Mouse (Mus musculus) kidney, adult 2 months (tissue): Measurements from ENCODE around the gene Wfikkn1. TPM values are rescaled to one million over a fixed set of nuclear protein-coding genes. Genes with fewer than 3 reads are reported as not detected.

ENCODE experiments used
- DNase-seq: peaks from one replicate; pipeline ENCODE4 v3.0.0; 2021
- H3K27ac ChIP-seq: fragments of 200-500 bp; 2 replicates; pipeline ENCODE4 v1.5.1; 2012; ENCODE audit warnings: low read depth, low read length, control low read depth, inconsistent platforms; ENCODE audit not compliant: insufficient read depth
- H3K27me3 ChIP-seq: fragments of 200-500 bp; replicated peaks from 2 replicates; pipeline ENCODE4 v1.6.1; 2012; ENCODE audit warnings: mild to moderate bottlenecking, moderate library complexity, low read length, inconsistent platforms; ENCODE audit not compliant: control insufficient read depth, insufficient read depth
- H3K36me3 ChIP-seq: fragments of 200-500 bp; 2 replicates; pipeline ENCODE4 v1.6.1; 2012; ENCODE audit warnings: mild to moderate bottlenecking, moderate library complexity, low read length, inconsistent platforms; ENCODE audit not compliant: control insufficient read depth, insufficient read depth
- H3K4me1 ChIP-seq: fragments of 200-500 bp; 2 replicates; pipeline ENCODE4 v1.6.1; 2011; ENCODE audit warnings: low read length; ENCODE audit not compliant: control insufficient read depth, insufficient read depth
- H3K4me3 ChIP-seq: fragments of 200-500 bp; 2 replicates; pipeline ENCODE4 v1.5.1; 2011; ENCODE audit warnings: mild to moderate bottlenecking, low read depth, low read length, control low read depth; ENCODE audit not compliant: insufficient read depth
- CTCF ChIP-seq: fragments of 200-500 bp; conservative IDR thresholded peaks from 2 replicates; pipeline ENCODE4 v1.5.1; 2011; ENCODE audit warnings: low read depth, mild to moderate bottlenecking, control low read depth, low read length, moderate library complexity, mixed read lengths; ENCODE audit not compliant: insufficient read depth, insufficient read length
- POLR2A ChIP-seq: fragments of 200-500 bp; IDR thresholded peaks from one replicate; pipeline ENCODE4 v1.6.1; 2011; ENCODE audit warnings: low read depth, low read length, control low read depth
- WGBS: fragments of 180-500 bp; shearing (Covaris S2); methylation state at CpG from one replicate; pipeline ENCODE4 v1.1.7; 2018; 5-methylcytosine and 5-hydroxymethylcytosine counted together
- polyA plus RNA-seq: library from polyadenylated mRNA; depleted of rRNA; stranded (reverse); fragments of >200 nt; gene quantifications from 2 replicates; pipeline ENCODE4 v1.2.3, GENCODE M21; 2012

Gene Wfikkn1
- polyA plus RNA-seq, 1 experiment: 0.31 TPM

DNA sequence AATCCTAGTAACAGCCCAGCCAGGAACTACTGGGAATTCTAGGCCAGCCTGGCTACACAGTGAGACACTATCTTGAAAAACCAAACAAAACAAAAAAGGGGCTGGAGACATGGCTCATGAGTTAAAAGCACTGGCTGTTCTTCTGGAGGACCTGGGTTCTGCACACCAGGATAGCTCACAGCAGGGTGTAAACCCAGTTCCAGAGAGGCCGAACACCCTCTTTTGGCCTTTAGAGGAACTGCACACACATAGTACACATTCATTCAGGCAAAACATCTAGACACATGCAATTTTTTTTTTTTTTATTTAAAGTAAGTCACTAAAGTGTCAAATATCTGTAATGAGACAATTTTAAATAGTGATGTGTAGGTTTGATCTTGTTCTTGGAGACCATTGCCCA lies 19.5 kb upstream of the Wfikkn1 start:
- Histone ChIP-seq H3K27me3 (no peaks in the 10 kb centered on the region), H3K4me1 (no peaks in the 10 kb centered on the region; the same call in 1 of the 2 replicates), H3K27ac (no peak overlapping the region), H3K36me3 (no peaks in the 10 kb centered on the region), H3K4me3 (no peak overlapping the region)
- no peak for DNase-seq
- no peak for TF ChIP-seq CTCF
- WGBS: 100% methylated on average over 1 of the region's 1 CpGs

DNA sequence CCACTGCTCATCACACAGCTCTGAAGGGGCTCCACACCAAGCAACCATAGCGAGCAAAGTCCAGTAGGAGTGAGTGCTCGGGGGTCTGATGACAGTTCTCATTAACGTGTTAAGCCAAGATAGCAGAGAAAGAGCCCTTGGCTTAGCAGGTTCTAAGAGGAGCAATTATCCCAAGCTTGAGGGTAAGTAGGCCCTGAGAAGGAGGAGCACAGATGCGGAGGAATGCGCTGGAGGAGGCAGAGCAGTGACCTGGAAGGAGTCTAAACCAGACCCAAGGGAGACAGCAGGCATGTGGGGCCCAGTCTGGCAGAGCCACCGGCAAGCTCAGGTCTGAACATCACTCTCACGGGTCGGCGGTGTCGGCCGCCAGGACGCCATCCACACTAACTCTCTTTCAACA lies 15.2 kb upstream of the Wfikkn1 start:
- WGBS: 58% methylated on average over 12 of the region's 12 CpGs
- H3K4me1 ChIP-seq: no peaks in the 10 kb centered on the region; the same call in 1 of the 2 replicates
- DNase-seq: no peak
- H3K27ac ChIP-seq: no peak overlapping the region
- H3K36me3 ChIP-seq: no peaks in the 10 kb centered on the region
- no peak for TF ChIP-seq POLR2A
- no peak for TF ChIP-seq CTCF
- no peaks in the 10 kb centered on the region for H3K27me3 ChIP-seq
- H3K4me3 ChIP-seq: no peak overlapping the region

DNA sequence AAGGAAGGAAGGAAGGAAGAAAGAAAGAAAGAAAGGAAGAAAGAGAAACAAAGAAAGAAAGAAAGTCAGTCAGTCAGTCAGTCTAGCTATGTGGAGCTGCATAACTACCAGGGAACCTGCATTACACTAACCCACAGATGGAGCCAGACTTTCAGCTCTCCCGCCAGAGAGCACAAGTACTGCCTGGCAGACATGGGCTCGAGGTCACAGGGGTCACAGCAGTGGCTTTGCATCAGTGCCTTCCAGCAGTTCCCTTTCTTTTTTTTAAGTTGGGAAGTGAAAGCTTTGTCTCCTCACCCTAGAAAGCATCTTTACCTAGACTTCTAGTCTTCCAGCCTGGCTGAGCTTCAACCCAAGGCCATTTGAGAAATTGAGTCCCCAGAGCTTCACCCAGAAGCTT lies 14.8 kb upstream of the Wfikkn1 start:
- Histone ChIP-seq H3K36me3 (no peaks in the 10 kb centered on the region), H3K27me3 (no peaks in the 10 kb centered on the region), H3K4me1 (no peaks in the 10 kb centered on the region; the same call in 1 of the 2 replicates), H3K27ac (no peak overlapping the region), H3K4me3 (no peak overlapping the region)
- peak; percentile 27 for TF ChIP-seq CTCF
- no peak for TF ChIP-seq POLR2A
- peak; percentile 65 for DNase-seq
- 9% methylated on average over 2 of the region's 2 CpGs for WGBS

DNA sequence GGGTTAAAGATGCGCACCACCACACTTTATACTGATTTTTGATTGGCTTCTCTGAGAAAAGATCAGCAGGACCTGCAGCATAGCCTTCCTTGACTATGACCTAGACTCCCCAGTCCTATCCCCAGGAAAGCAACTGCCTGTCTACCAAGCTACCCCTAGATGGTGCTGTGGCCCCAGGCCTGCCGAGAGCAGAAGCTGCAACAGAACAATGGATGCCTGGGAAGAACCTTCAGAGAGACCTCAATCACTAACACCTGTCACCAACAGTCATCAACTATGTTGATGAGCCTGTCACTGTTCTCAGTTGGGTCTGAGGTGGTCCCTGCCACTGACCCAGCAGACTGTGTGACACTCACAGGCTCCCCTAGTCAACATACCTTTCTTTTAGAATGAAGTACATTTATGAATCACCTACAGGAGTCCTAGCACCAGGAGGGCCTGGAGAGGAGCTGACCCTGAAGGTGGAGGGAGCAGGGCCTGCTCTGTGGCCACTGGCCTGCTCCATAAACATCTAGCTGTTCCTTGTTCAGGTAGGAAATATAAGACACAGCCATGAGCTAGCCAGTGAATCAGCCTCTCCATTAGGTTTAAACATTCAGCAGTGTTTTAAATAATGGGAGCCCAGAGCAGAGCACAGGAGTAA lies 13.4 kb upstream of the Wfikkn1 start:
- peak; percentile 79 for DNase-seq
- 41% methylated on average over 2 of the region's 2 CpGs for WGBS
- H3K36me3 ChIP-seq: no peaks in the 10 kb centered on the region
- no peak overlapping the region for H3K4me3 ChIP-seq
- no peaks in the 10 kb centered on the region; the same call in 1 of the 2 replicates for H3K4me1 ChIP-seq
- H3K27me3 ChIP-seq: no peaks in the 10 kb centered on the region
- H3K27ac ChIP-seq: no peak overlapping the region
- TF ChIP-seq POLR2A (no peak), CTCF (peak; percentile 99; the same call in 1 of the 2 replicates)

DNA sequence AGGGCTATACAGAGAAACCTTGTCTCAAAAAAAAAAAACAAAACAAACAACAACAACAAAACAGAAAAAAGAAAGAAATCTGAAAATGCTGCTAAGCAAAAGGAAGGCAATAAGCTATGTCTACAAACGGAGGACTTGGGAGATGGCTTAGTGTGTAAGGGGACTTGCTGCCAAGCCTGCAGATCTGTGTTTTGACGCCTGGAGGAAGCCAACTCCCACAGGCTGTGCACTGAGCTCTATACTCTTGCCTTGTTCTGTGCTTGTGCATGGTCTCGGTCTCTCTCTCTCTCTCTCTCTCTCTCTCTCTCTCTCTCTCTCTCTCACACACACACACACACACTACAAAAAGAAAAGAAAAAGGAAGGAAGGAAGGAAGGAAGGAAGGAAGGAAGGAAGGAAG lies 8.2 kb upstream of the Wfikkn1 start:
- H3K36me3 ChIP-seq: no peaks in the 10 kb centered on the region
- H3K27ac ChIP-seq: no peak overlapping the region
- TF ChIP-seq CTCF: no peak
- no peak for TF ChIP-seq POLR2A
- no peaks in the 10 kb centered on the region for H3K4me1 ChIP-seq
- 82% methylated on average over 3 of the region's 3 CpGs for WGBS
- H3K27me3 ChIP-seq: no peaks in the 10 kb centered on the region
- no peak for DNase-seq
- no peak overlapping the region for H3K4me3 ChIP-seq

DNA sequence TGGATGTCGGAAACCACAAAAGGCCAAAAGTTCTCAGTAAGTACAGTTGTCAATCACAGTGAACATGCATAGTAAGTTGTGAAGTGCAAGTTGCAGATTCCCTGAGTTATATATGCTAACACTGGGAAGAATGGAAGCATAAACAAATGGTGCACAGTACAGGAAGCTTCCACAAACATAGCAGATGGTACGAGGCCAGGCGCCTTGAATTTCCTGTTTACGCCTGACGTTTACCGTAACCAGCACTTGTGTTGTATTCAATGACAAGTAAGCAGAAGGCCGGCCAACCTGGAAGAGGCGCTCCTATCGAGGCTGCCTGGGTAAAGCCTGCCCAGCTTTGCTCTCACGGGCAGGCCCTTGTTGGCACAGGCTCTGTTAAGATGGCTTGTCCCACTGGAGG lies 6.8 kb upstream of the Wfikkn1 start:
- WGBS: 76% methylated on average over 10 of the region's 10 CpGs
- no peaks in the 10 kb centered on the region for H3K36me3 ChIP-seq
- TF ChIP-seq CTCF (no peak), POLR2A (no peak)
- no peaks in the 10 kb centered on the region for H3K27me3 ChIP-seq
- no peak overlapping the region for H3K27ac ChIP-seq
- H3K4me1 ChIP-seq: no peaks in the 10 kb centered on the region
- DNase-seq: no peak
- no peak overlapping the region for H3K4me3 ChIP-seq

DNA sequence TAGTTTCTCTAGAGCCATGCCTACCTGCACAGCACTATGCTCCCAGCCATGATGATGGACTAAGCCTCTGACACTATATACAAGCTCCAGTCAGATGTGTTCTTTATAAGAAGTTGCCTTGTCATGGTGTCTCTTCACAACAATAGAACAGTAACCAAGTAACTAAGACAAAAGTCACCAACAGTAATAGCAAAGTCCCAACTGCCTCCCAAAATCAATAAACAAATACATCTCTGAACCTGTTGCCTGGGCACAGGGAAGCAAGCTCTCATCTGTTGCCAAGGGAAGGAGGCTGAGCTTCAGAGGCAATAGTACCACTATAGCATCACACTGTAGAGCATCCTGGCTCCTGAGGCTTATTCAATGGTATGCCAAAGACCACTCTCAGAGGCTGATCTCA lies 6.1 kb upstream of the Wfikkn1 start:
- Histone ChIP-seq H3K4me3 (no peak overlapping the region), H3K27ac (no peak overlapping the region), H3K36me3 (no peaks in the 10 kb centered on the region), H3K4me1 (no peaks in the 10 kb centered on the region), H3K27me3 (no peaks in the 10 kb centered on the region)
- TF ChIP-seq CTCF (no peak), POLR2A (no peak)
- no peak for DNase-seq
